Mouse (Mus musculus): Measurements from ENCODE around the gene Thrsp. TPM values are rescaled to one million over a fixed set of nuclear protein-coding genes. Genes with fewer than 3 reads are reported as not detected.

Thrsp gene
- polyA plus RNA-seq, 1 experiment from 2014 or later, result 1.7 TPM

Other genes starting within 250 kb of the Thrsp start
- 1.8 and 2.2 TPM in 2 replicates for gene Usp35, start 85.7 kb downstream of the Thrsp start, polyA plus RNA-seq (2015; fragmentation: Nextera tagmentation; extraction: Ambion mirVana)
- 3.7 and 4.2 TPM in 2 replicates for gene Kctd21, start 85.4 kb downstream of the Thrsp start, polyA plus RNA-seq (2015; fragmentation: Nextera tagmentation; extraction: Ambion mirVana)
- 46.2 and 46.9 TPM in 2 replicates for gene Alg8, start 46.1 kb downstream of the Thrsp start, polyA plus RNA-seq (2015; fragmentation: Nextera tagmentation; extraction: Ambion mirVana)
- 338 and 367 TPM in 2 replicates for gene Ndufc2, start 17.7 kb downstream of the Thrsp start, polyA plus RNA-seq (2015; fragmentation: Nextera tagmentation; extraction: Ambion mirVana)
- gene Kctd14, start 33.6 kb upstream of the Thrsp start, polyA plus RNA-seq (2015; fragmentation: Nextera tagmentation; extraction: Ambion mirVana), result 21.1 and 22.3 TPM in 2 replicates
- gene Ints4, start 63.2 kb upstream of the Thrsp start, polyA plus RNA-seq (2015; fragmentation: Nextera tagmentation; extraction: Ambion mirVana), result 44.1 and 47.2 TPM in 2 replicates
- gene Aamdc, start 161.8 kb upstream of the Thrsp start, polyA plus RNA-seq (2015; fragmentation: Nextera tagmentation; extraction: Ambion mirVana), result 51.9 and 55.5 TPM in 2 replicates
- 19.5 and 22.9 TPM in 2 replicates for gene Rsf1, start 162.2 kb upstream of the Thrsp start, polyA plus RNA-seq (2015; fragmentation: Nextera tagmentation; extraction: Ambion mirVana)

Data from stomach, embryonic 15.5 days (tissue).